Mouse (Mus musculus) heart, embryonic 14.5 days (tissue): ENCODE results near the gene Chchd2. TPM values are rescaled to one million over a fixed set of nuclear protein-coding genes. Genes with fewer than 3 reads are reported as not detected.
A peak's percentile ranks its signal among the peaks of the same experiment; 100 is the strongest.

ENCODE experiments used
- ATAC-seq: fragments of 200-750 bp; cut with Nextera tagmentation; 2 replicates; pipeline ENCODE4 v1.8.0; 2017; ENCODE audit warnings: low read depth, moderate TSS enrichment; ENCODE audit not compliant: insufficient number of reproducible peaks, insufficient read depth, low FRiP score
- H3K27ac ChIP-seq, 2 experiments: fragments of 200-500 bp in 1 of 2; fragments of 300-500 bp in 1 of 2; sonication (generic) in 1 of 2; replicated peaks in 1 of 2; 2 replicates each; pipeline ENCODE4 v1.5.1; 2012 to 2014; ENCODE audit warnings: low read depth in 2 of 2, low read length in 2 of 2, control low read depth in 1 of 2, mild to moderate bottlenecking in 1 of 2, mixed read lengths in 1 of 2; ENCODE audit not compliant: control insufficient read depth in 1 of 2, insufficient read depth in 1 of 2
- H3K27me3 ChIP-seq: fragments of 300-500 bp; sonication (generic); 2 replicates; pipeline ENCODE4 v1.6.1; 2014; ENCODE audit warnings: mild to moderate bottlenecking, low read length, control low read depth; ENCODE audit not compliant: control insufficient read depth, insufficient read depth
- H3K36me3 ChIP-seq: fragments of 300-500 bp; sonication (generic); 2 replicates; pipeline ENCODE4 v1.6.1; 2014; ENCODE audit warnings: mild to moderate bottlenecking, control low read depth, low read length, mixed read lengths; ENCODE audit not compliant: control insufficient read depth, insufficient read depth
- H3K4me1 ChIP-seq, 2 experiments: fragments of 200-500 bp in 1 of 2; fragments of 300-500 bp in 1 of 2; sonication (generic) in 1 of 2; 2 replicates each; pipeline ENCODE4 v1.6.1; 2012 to 2014; ENCODE audit warnings: low read length in 2 of 2, control low read depth in 1 of 2, mixed read lengths in 1 of 2; ENCODE audit not compliant: control insufficient read depth in 2 of 2, insufficient read depth in 2 of 2
- H3K4me2 ChIP-seq: fragments of 300-500 bp; sonication (generic); 2 replicates; pipeline ENCODE4 v1.6.1; 2014; ENCODE audit warnings: mild to moderate bottlenecking, low read length
- H3K4me3 ChIP-seq, 2 experiments: fragments of 200-500 bp in 1 of 2; fragments of 300-500 bp in 1 of 2; sonication (generic) in 1 of 2; 2 replicates each; pipeline ENCODE4 v1.5.1; 2012 to 2014; ENCODE audit warnings: low read length in 2 of 2, mild to moderate bottlenecking in 2 of 2, control low read depth in 1 of 2, low read depth in 1 of 2, moderate library complexity in 1 of 2; ENCODE audit not compliant: control insufficient read depth in 1 of 2, insufficient read depth in 1 of 2
- H3K9ac ChIP-seq: fragments of 300-500 bp; sonication (generic); 2 replicates; pipeline ENCODE4 v1.6.1; 2014; ENCODE audit warnings: mild to moderate bottlenecking, low read length
- H3K9me3 ChIP-seq: fragments of 300-500 bp; sonication (generic); 2 replicates; pipeline ENCODE4 v1.6.1; 2016; ENCODE audit warnings: low read length, control low read depth; ENCODE audit not compliant: control insufficient read depth
- WGBS: fragments of 180-500 bp; shearing (Covaris S2); extraction: QIAGEN DNeasy Blood & Tissue Kit; methylation state at CpG from one replicate; pipeline ENCODE4 v1.1.7; 2014; 5-methylcytosine and 5-hydroxymethylcytosine counted together
- polyA plus RNA-seq: library from polyadenylated mRNA; unstranded; fragments of >200 nt; fragmentation: Nextera tagmentation; extraction: Ambion mirVana; gene quantifications from 2 replicates; pipeline ENCODE4 v1.2.1, GENCODE M21; 2014

Gene Chchd2
- polyA plus RNA-seq, 1 experiment from 2014 or later, result 1,067 TPM

- Histone ChIP-seq H3K4me1 (peaks cover 3 to 6% of the 10 kb centered on the region in 2 experiments; a peak in 2 of 4 replicates), H3K9me3 (no peaks in the 10 kb centered on the region), H3K4me3 (no peak overlapping the region), H3K27ac (no peak overlapping the region), H3K9ac (no peak overlapping the region), H3K4me2 (no peak overlapping the region), H3K27me3 (no peaks in the 10 kb centered on the region), H3K36me3 (peaks cover 39% of the 10 kb centered on the region)
- ATAC-seq, result no peak
- WGBS, result 97% methylated on average over 6 of the region's 6 CpGs
Observed at GRCm38 (mm10) chr5:129862325-129862724, 24.9 kb downstream of the Chchd2 start.

- H3K9ac ChIP-seq, result no peak overlapping the region
- H3K4me3 ChIP-seq, result no peak overlapping the region
- H3K4me2 ChIP-seq, result no peak overlapping the region
- H3K27me3 ChIP-seq, result no peaks in the 10 kb centered on the region
- peaks cover 49% of the 10 kb centered on the region for H3K36me3 ChIP-seq
- 84% methylated on average over 5 of the region's 5 CpGs for WGBS
- H3K4me1 ChIP-seq, result no peaks in the 10 kb centered on the region
- no peaks in the 10 kb centered on the region for H3K9me3 ChIP-seq
- H3K27ac ChIP-seq, result no peak overlapping the region
- ATAC-seq, result no peak
Observed at GRCm38 (mm10) chr5:129856414-129856813, 30.9 kb downstream of the Chchd2 start.

DNA sequence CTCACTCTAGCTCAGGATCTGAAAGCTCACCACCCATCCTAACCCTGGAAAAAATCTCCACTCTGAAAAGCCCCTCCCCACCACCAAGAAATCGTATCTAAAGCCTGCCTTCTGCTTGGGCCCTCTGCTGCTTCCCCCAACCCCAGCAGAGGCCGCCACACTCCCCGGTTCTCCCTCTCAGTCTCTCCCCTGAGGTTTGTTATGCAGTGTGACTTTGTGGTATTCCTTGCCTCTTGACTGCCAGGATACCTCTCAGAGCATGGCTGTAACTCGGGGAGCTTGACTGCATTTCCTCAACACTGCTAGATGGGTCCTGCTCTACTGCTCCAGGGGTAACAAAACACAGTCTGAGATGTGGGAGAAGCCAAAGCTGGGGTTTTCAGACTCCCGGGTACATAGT, 32.1 kb downstream of the Chchd2 start:
- 29% methylated on average over 5 of the region's 5 CpGs for WGBS

GRCm38 (mm10) chr5:129847558-129847820, 39.8 kb downstream of the Chchd2 start:
- peak overlapping the region; percentile 87 for H3K9ac ChIP-seq
- 47% methylated on average over 8 of the region's 8 CpGs for WGBS
- no peaks in the 10 kb centered on the region for H3K9me3 ChIP-seq
- H3K4me3 ChIP-seq, result peak overlapping the region; percentile 59 to 78
- ATAC-seq, result no peak
- H3K27me3 ChIP-seq, result no peaks in the 10 kb centered on the region
- H3K4me2 ChIP-seq, result peak overlapping the region; percentile 84
- H3K27ac ChIP-seq, result no peak overlapping the region
- peaks cover 0 to 13% of the 10 kb centered on the region in 2 experiments; a peak in 2 of 4 replicates for H3K4me1 ChIP-seq
- H3K36me3 ChIP-seq, result peaks cover 32% of the 10 kb centered on the region

More for the DNA sequence above, 32.1 kb downstream of the Chchd2 start:
- no peak for ATAC-seq
- Histone ChIP-seq H3K9me3 (no peaks in the 10 kb centered on the region), H3K9ac (no peak overlapping the region), H3K4me2 (no peak overlapping the region), H3K36me3 (peaks cover 48% of the 10 kb centered on the region), H3K4me1 (no peaks in the 10 kb centered on the region), H3K27ac (no peak overlapping the region), H3K4me3 (no peak overlapping the region), H3K27me3 (no peaks in the 10 kb centered on the region)

- Histone ChIP-seq H3K4me1 (peaks cover 0 to 13% of the 10 kb centered on the region in 2 experiments; a peak in 2 of 4 replicates), H3K27me3 (no peaks in the 10 kb centered on the region), H3K27ac (peak within 1 kb of the TSS; percentile 23 to 61), H3K9me3 (no peaks in the 10 kb centered on the region), H3K4me3 (peak within 1 kb of the TSS; percentile 59 to 78), H3K4me2 (peak within 1 kb of the TSS; percentile 84), H3K36me3 (peaks cover 32% of the 10 kb centered on the region), H3K9ac (peak within 1 kb of the TSS; percentile 87)
- 9% methylated on average over 22 of the region's 22 CpGs for WGBS
- ATAC-seq, result peak; percentile 96
Observed at GRCm38 (mm10) chr5:129846752-129847557, 40.3 kb downstream of the Chchd2 start, which contains the start of gene Sumf2. Sumf2 (plus strand) TSS chr5:129846986.

- H3K9me3 ChIP-seq, result no peaks in the 10 kb centered on the region
- WGBS, result 96% methylated on average over 5 of the region's 5 CpGs
- H3K27me3 ChIP-seq, result no peaks in the 10 kb centered on the region
- no peak overlapping the region for H3K4me2 ChIP-seq
- peaks cover 0 to 13% of the 10 kb centered on the region in 2 experiments; a peak in 2 of 4 replicates for H3K4me1 ChIP-seq
- no peak overlapping the region for H3K9ac ChIP-seq
- no peak for ATAC-seq
- H3K27ac ChIP-seq, result no peak overlapping the region
- H3K4me3 ChIP-seq, result no peak overlapping the region
- H3K36me3 ChIP-seq, result peaks cover 25% of the 10 kb centered on the region
Observed at GRCm38 (mm10) chr5:129844848-129845247, 42.4 kb downstream of the Chchd2 start.
